Mouse (Mus musculus) layer of hippocampus, adult 9-10 months (tissue): Measurements from ENCODE around the gene Rtbdn.

Experiments
- DNase-seq: peaks from one replicate; pipeline ENCODE4 v3.0.0; 2022; ENCODE audit warnings: low spot score

Rtbdn gene

DNA sequence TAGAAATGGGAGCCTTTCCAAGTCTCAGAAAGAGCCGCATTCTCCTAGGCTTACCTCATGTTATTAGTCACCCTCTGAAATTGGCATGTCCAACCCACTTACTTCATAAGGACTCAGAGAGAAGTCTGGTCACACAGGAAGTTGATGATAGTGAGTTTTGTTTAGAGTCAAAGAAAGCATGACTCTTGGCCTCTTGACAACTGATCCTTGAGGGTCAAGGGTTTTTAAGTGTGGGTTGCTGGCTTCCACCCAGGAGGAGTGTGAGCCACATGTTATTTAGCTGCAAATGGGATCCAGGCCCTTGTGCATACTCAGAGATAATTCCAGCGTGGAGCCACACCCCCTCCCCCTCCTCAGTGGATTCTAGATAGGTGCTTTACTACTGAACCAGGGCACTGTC is 25.2 kb upstream of the Rtbdn start:
- DNase-seq = no peak

DNA sequence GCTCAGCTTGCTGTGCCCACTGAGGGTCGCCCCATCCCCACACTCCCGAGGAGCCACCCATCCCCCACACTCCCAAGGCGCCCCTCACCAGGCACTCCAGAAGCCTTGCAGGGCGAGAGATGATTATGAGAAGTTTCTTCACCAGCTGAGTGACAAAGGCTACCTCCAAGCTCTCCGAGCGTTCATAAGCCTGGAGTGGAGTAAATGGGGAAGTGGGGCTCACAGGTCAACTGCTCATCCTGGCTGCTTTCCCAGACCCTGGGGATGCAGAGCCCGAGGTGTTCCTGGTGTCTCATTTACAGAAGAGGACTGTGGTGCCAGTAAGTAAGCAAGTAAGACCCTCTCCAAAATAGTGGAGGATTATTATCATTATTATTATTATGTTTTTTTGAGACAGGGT is 21.2 kb upstream of the Rtbdn start:
- DNase-seq = no peak

DNA sequence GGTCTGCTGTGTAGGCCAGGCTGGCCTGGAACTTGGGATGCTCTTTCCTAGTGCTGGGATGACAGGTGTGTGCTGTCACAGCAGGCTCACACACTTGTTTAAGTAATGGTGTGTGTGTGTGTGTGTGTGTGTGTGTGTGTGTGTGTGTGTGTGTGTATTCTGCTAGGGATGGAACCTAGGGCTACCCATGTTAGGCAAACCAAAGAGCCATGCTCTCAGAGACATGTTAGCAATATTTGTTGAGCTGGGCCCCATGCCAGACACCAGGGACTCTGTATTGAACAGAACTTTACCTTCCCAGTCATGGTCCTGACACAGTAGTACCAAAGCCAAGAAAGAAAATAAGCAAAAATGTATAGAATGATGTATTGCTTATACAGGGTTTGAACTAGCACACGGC is 19.3 kb upstream of the Rtbdn start:
- DNase-seq = no peak

DNA sequence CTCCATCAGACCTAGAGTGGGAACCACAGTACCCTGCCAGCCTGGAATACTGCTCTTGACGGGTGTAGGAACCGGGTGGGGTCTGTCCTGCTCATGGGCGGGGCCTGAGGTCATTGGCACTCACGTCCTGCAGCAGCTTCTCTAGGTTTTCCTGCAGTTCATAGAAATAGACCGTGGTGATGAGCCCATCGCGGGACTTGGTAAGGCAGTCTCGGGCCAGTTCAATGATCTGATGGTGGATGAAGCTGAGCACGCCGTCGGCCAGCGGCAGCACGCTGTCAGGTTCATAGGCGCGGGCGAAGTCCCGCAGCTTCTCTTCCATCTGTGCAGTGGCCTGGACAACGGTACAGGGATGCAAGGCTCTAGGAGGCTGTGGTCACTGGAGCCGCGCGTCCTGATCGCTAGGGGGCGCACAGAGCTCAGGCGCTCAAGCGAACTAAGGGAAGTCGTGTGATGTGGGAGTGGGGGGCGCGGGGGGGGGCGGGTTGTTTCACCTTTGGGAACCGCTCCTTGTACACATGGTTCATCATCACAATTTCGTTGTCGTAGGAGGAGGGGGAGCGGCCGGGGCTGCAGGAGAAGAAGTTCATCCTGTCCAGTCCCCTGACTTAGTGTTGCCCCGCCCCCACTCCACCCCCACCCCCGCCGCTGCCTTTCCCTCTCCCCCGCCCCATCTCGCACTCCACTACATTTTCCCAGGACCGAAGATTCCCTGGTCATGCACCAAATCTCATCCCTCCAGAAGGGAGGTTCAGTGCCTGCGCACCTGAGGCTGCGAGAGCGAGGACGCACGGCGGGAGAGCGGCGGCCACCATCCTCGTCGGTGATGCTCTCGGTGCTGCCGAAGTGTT is 18.1 kb upstream of the Rtbdn start:
- no peak for DNase-seq

DNA sequence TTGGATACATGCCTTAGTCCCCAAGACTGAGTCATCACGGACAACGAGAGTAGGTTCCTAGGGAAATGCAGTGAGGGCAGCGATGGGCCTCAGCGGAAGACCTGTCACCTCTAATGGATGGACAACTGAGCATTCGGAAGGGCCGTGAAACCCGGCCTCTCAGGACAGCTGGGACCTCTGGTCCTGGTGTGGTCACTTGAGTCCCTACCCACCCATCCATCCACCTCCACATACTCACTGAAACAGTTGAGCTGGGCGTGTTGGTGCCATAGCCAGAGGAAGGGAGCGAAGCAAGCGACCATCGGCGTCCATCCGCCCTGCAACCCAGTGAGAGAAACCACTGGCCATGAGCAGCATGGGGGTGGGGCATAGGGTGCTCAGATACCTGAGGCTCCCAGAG is 16.2 kb upstream of the Rtbdn start:
- DNase-seq = no peak

DNA sequence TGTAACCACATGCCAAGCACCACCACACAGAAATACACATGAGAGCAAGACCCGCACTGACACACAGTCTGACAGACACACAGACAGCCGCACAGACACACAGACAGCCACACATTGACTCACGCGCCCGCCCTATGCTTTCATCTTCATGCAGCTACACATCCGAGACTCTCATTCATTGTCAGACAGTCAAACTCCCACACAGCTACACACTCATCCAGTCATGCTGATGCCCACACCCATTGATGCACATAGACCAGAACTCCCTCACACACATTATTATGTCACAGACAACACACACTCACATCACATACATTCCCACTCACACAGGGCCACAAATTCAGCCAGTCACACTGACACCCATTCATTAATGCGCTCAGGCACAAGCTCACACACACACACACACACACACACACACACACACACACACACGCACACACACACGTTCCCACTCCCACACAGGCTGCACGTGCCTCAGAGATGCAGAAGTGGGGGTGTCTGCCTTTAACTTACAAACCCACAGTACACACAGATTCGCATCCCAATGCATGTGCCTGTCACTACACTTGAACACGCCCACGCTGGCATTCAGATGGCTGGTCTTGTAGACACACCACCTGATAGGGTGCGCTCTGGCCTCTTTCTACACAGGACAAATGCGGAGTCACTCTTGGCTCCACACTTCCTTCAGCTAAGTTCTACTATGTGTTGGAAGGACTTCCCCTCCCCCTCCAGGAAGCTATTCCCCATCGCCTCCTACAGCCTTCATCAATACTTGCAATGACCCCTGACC is 12.8 kb upstream of the Rtbdn start:
- DNase-seq = no peak

DNA sequence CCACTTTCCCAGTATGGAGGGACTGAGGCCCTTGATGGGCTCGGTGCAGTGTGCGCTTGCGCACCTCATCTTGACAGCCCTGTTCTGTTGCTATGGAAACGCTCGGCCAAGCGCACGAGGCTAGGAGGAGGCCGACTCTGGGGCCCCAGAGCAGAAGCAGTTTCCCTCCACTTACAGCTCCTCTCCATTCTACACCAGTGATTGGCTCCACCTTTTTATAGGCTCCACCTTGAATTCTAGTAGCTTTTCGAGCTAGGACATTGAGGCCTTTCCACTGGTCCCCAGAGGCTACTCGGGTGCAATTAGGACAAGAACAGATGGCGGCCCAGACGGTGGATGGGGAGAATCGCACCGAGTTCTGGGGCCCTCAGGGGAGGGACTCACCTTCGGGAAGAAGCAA is 11.9 kb upstream of the Rtbdn start:
- DNase-seq = no peak

DNA sequence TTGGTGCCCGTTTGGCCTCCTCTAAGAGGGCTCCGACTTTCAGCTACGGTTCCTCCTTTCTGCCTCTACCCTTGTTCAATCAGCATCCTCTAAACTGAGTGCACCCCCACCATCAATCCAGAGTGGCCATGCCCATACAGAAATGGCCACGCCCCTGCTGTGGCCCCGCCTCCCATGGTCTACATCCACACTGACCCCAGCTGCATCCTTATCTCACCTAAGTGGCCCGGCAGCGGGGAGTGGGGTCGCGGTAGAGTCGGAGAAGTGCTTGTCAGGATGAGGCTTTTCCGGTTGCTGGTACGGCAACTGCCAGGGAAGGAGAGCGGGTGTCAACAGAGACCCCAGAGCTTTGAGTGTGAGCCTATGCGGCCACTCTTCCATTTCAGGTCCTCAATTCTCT is 11.3 kb upstream of the Rtbdn start:
- no peak for DNase-seq

DNA sequence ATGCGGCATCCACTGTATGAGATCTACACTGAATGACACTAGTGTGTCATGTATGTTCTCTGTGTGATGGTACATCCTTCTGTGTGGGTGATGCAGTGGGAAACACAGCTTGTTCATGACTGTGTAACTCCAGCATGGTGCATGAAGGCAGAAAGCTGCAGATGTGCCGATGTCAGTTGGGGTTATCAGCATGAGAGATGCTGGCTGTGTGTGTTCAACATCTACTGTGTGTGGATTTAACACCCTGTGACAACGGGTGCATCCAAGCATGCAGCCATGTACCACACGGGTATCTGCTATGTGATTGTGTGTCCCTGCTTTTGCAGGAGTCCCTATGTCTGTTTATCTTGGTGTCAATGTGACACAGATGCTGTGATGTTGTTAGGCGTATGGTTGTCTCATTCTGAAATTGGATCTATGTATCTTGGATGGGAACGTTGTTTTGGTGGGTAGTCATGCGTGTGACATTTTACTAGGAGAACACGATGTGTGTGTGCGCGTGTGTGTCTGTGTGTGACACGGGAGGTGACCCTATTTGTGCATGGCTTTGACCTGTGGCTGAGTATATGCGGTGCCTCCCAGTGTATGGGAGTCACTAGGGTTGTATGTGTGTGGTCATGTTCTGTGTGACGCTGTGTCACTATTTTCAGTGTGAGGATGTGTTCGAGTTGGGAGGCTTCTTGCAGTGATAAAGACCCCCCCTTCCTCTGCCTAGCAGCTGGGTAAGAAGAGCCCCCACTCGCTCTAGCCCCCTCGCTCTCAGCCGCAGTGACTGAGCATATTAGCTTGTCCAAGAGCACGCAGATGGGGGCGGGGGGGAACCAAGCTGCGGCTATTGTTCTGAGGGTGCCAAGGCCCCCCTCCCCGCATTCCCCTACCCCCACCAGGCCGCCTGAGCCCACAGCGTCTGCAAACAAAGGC is 10.5 kb upstream of the Rtbdn start:
- no peak for DNase-seq

DNA sequence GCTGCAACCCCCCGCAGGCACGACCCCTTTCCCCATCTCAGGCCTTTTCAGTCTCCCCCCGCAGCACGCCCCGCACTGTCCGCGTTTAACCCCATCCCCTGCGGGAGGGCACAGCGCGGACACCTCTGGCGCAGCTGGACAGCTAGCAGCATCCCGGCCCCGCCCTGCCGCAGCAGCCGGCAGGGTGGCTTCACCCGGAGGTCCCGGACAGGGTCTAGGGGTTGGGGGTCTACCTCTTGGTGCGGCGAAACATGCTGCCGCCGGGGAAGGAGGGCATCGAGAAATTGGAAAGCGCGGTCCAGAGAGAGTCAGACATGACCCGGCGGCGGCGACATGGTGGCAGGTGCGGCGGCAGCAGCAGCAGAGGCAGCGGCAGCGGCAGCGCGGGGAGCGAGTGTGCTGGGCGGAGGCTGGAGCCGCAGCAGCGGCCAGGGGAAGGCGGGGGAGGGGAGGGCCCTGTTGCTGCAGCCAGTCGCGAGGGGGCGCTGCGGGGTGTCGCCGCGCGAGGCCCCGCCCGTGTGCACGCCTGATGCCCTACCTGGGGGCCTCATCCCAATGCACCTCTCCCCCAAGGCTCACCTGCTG is 9.7 kb upstream of the Rtbdn start, which contains the start of gene Mast1:
TSS of gene Mast1 (minus strand) at position 398 of the 585 bp plus-strand sequence.
- DNase-seq = no peak

DNA sequence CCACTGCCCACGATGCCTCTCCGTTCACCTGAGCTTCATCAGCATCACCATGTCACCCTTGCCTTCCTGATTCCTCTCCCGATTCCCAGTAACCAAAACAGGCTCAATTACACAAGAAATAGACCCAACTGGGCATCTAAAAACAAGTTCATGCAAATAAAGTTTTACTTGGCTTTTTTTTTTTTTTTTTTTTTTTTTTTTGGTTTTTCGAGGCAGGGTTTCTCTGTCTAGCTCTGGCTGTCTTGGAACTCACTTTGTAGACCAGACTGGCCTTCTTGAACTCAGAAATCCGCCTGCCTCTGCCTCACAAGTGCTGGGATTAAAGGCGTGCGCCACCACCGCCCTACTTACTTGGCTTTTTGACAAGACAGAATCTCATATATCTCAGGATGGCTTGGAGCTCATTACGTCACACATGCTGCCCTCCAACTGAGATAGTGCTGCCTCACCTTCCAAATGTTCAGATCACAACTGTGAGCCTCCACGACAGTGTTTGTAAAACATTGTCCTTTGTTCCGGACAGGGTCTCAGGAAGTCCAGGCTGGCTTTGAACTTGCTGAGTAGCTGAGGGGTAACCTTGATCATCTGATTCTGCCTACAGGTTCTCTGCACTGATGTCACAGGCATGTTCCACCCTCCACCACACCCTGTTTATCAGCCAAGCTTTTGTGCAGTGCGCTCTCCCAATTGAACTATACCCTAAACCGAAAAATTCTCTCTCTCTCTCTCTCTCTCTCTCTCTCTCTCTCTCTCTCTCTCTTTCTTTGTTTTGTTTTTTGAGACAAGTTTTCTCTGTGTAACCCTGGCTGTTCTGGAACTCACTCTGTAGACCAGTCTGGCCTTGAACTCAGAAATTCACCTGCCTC is 8.9 kb upstream of the Rtbdn start:
- DNase-seq = no peak

DNA sequence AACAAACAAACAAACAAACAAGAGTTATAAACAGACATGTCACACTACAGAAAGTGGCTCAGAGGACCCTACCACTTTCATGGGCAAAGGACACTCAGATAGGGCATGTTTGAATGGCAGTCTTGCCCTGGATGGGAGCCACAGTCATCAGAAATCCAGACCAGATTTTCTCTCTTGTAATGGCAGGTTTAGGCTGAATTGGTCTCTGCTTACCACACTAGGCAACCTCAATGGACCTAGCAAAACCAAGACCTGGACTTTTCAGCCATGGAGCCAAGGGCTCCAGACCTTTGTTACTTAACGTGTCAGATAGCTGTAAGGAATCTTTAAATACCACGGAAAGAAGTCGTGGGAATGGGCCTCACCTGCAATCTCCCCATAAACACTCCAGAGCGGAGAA is 3.1 kb upstream of the Rtbdn start:
- no peak for DNase-seq

DNA sequence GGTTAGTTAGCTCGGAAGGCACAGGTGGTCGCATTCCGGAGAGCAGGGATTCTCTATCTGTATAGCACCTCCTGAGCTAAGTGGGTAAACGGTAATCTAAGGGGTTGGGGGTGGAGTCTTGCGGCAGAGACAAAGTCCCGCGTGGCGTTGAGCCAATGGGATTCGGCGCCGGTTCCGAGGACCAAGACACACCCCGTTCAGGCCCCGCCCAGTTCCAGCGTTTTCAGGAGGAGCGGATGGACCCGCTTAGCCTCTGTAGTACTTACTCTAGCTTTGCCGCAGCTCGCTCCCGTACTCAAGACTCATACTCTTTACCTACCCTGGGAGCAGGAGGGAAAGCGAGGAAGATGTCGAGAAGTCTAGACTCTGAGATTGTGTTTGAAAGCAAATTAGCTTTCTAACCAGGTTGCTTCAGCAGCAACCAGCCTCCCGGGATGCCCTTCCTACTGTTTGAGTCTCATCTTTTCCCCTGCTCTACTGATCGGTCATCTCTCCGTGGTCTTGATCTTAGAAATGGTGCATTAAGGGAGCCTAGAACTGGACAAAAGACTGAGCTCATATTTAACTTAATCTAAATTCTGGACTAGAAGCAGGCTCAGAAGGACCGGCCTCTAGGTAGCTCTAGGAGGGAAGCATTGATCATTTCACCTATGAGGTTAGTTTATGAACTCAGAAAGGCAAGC is 2.2 kb upstream of the Rtbdn start:
- DNase-seq = no peak

DNA sequence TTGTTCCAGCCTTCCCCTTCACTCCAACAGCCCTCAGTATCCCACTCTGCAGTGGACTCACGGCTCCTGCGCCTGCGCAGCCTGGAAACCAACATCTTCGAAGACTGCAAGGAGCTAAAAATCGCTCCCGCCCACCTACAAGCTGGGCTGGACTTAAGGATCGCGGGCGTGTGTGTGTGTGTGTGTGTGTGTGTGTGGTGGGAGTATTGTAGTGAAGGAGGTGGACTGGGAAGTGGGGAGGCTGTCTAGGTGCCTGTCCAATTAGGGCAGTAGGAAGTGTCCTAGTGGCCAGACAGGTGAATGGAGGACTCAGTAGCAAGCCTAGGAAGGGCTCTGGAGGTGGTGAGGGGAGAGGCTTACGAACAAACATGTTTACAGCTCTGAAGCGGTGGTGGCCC is 1.6 kb upstream of the Rtbdn start:
- DNase-seq = no peak

DNA sequence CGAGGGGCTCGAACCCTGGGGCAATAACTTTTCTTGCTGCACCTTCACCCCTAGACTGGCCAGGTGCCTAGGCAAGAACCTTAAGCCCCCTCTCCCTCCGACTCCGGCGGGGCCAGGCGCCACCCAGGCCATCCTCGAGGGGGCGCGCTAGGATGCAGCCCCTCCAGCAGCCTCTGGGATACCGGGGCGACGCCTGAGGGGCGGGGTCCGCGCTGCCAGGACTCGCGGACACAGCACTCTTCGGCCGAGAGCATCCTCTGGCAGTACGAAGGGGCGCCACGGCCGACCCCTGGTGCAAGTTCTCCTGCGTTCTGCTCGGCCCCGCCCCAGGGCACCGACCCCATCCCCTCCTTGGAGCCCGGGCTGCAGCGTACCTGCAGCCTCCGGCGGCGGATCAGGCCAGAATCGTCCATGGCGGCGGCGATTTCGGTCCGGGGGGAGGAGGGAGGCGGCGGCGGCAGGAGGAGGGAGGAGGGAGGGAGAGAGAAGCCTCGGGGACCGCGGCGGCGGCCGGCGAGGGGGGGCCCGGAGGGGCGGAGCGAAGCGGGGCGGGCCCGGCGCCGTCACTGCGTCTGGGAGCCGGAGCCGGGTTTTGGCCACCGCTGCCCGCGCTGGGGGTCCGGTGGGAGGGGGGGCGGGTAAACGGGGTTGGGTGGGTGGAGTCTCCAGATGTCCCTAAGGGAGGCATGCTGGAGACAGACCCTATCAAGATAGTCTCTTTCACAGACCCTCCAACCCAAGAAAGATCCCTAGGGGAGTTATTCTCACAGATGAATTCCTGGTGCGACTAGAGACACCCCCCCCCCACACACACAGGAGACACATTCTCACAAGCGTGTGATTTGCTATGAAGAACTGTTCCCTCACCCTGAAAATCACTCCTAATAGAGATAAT is 911 bp upstream of the Rtbdn start:
- DNase-seq = no peak

DNA sequence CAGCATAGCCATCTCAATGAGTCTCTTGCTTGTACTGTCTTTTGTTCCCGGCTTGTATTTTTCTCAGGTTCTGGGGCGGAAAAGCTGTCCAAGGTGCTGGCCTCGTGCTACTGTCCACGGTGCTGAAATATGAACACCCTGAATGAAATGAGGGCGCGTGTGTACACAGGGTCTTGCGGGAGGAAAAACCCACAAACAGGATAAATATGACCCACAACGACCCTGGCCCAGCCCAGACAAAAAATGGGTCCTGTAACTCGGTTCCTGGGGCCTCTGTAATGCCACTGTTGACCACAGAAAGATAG is 402 bp downstream of the Rtbdn start:
- DNase-seq = no peak

DNA sequence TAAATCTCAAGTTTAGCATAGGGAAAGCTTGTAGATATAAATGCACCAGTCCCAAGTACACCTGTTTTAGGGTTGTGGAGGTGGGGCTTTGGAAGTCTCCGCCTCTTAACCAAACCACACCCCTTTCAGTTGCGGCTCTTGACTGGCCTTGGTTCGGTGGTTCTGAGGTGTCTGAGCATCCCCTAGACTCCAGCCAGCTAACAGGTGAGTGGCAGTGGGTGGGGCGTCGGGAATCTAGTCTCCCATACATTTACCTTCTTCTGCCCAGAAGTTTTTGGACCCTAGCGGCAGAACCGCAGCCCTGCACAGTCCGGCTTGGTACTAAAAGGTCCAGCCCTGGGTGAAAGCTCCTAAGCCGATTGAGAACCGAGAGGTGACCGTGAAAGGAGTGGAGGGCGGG is 3.0 kb downstream of the Rtbdn start:
- no peak for DNase-seq

DNA sequence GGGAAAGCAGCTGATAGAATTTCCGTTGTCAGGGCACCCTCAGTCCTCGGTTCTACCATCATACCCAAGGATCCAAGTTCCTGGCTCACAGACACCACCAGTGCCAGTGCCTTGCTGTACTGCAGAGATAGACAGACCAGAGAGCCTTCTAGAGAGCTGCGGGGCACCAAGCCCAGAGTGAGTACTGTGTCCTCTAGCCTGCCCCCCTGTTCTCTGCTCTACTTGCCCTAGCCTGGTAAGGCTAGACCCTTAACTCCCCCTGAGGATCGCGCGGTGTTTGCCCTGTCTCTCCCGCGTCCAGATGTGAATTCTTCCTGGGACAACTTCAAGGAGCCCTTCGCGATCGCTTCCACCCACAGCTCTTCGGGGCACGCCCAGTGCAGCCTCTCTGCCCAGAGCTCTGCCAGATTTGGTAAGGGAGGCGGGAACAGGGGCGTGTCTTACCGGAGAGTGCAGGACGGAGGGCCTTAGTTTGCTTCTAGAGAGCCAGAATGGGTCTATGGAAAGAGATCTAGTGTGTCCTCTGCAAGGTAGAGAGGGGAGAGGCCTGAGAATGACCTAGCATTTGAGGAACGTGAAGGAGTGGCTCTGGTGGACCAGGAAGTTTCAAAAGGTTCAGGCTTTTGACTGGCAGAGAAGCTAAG is 5.9 kb downstream of the Rtbdn start:
- no peak for DNase-seq

DNA sequence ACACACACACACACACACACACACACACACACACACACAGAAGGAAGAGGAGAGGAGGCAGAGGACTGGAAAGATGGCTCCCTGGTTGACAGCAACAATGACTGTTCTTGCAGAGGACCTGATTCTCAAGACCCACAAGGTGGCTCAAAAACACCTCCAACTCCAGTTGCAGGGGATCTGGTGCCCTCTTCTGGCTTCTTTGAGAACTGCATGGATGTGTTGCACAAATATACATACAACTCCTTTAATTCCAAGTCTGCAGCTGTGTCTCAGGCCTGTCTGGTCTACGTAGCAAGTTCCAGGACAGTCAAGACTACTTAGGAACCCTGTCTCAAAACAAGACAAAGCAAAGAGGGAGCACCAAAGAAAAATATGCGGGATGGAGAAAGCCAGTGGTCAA is 10.0 kb downstream of the Rtbdn start:
- no peak for DNase-seq
